Mouse (Mus musculus) heart, postnatal 36 days (tissue): ENCODE results near the gene Hoxa11. TPM values are rescaled to one million over a fixed set of nuclear protein-coding genes. Genes with fewer than 3 reads are reported as not detected.

ENCODE experiments used
- DNase-seq, 2 experiments: peaks; one replicate each; pipeline ENCODE4 v3.0.0; 2021 to 2022
- intact Hi-C: fragments of 180-260 bp; cut with DNase I; formaldehyde crosslinking; loops from one replicate; pipeline ENCODE4 v1.15.1; 2025
- total RNA-seq, 2 experiments: library from RNA; stranded (reverse); gene quantifications; 2 replicates each; pipeline ENCODE4 v1.2.3; 2021

The Hoxa11 gene
- total RNA-seq, 2 experiments from 2014 or later, result not detected

DNA sequence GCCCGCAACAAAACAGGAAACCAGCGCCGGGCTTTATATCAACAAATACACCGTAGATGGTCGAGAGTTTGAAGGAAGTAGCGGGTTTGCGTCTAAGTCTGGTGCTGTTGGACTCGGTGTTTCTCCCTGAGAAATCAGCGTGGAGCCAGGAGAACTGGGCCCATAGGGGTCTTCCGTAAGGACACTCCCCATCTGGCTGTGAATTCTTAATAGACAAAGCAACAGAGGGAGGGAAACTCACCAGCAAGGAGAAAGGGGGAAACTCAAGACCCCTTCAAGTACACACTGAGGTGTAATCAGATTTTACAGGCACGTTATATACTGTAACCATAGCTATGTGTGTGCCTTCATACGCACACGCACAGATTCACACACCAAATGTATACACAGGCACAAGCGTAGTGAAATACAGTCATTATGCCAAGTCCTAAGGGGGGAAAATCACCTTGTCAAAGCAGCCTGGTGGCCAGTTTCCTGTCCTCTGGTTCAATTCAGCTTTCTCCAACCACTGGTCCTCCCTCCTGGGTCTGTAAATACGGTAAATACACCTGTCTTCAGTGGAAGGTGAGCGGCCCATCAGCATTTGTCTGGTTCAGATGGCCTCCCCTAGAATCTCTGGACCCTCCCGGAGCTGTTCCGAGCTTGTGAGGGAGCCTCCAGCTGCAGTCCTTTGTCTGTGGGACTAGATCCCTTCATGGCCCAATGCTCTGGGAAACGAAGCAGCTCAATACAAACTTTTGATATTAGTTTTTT lies 20.5 kb upstream of the Hoxa11 start:
- no peak for DNase-seq
- intact Hi-C loops, result loop anchor here (5.0 kb wide), 1 partner anchor 46 kb away; the partner anchor contains the start of gene Evx1

DNA sequence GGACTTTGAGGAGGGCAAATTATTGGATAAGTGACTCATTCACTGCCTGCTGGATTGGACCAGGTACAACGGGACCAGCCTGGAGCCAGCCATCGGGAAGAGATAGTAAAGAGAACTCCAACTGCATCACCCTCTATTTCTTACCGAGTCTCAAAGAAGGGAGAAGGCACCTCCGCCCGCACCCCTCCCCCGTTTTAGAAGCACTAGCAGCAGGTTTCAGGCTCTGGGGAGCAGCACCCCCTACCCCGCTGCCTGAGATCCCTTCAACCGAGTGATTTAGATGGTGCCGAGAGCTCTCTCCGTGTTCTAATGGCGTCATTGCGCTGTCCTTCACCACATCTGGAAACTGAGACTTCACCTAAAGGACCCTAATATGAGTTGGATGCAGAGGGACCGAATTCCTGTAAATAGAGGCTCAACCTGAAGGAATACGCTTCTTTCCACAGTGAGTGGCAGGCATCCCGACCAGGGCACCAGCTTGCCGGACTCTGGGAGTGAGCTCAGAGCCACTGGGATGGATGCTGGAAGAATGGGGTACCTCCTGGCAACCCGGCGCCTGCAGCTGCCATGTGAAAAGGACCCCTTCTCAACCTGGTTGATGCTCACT lies 19.8 kb upstream of the Hoxa11 start:
- intact Hi-C loops, result loop anchor here (5.0 kb wide), 1 partner anchor 47 kb away; the partner anchor contains the start of gene Evx1
- no peak for DNase-seq

- intact Hi-C loops, result no loop called here
- DNase-seq, result no peak
These were observed 18.6 kb upstream of the Hoxa11 start for GRCm38 (mm10) chr6:52264106-52264790.

DNA sequence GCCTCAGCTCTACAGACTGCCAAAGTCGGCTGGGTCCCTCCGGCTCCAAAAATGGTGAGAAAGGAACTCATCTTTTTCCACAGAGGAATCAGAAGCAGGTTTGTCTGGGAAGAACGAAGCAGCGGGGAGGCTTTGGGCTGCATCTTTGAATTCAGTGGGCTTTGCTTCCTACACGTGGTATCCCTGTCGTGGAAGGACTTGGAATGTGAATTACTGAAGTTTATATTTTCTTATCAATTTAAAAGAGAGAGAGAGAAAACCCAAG lies 17.6 kb upstream of the Hoxa11 start:
- intact Hi-C loops, result no loop called here

DNA sequence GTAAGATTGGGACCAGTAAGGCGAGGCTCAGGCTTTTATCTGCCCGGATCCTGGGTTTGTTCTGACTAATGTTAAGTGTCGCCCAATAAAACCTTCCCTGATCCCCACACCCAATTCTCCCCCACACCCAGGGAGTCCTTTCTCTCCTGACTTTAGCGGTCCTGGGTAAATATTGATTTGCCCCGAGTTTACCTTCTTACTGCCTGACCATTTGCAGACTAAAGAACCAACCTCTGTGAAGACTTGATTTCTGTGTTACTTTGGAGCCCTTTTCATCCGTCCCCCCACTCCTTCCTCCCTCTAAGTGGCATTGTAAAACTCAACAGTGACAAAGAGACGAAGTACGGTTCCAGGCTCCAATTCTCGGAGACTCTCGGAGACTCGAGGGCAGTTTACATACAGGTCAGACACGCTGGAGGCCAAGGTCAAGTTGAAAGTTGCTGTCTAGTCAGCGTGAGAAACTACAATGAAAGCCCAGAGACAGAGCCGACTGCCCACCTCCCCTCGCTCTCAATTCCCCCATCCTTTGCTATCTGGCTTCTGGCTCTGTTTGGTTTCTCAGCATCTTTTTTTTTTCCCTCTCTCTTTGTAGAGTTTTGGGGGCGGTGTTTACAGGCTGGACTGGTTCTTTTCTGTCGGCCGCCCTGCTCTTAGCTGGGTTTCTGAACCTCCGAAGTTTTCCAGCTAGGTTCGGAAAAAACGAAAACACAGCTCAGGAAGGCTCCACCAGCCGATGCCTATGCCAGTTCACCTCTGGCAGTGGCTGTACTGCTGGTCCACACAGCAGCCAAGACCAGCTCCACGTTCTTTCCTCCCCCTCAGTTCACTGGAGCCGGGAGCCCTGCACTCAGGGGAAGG lies 17.1 kb upstream of the Hoxa11 start:
- intact Hi-C loops, result no loop called here
- DNase-seq, result peak in 1 of 2 experiments; percentile 29

More for the DNA sequence above, 17.6 kb upstream of the Hoxa11 start:
- no peak for DNase-seq

DNA sequence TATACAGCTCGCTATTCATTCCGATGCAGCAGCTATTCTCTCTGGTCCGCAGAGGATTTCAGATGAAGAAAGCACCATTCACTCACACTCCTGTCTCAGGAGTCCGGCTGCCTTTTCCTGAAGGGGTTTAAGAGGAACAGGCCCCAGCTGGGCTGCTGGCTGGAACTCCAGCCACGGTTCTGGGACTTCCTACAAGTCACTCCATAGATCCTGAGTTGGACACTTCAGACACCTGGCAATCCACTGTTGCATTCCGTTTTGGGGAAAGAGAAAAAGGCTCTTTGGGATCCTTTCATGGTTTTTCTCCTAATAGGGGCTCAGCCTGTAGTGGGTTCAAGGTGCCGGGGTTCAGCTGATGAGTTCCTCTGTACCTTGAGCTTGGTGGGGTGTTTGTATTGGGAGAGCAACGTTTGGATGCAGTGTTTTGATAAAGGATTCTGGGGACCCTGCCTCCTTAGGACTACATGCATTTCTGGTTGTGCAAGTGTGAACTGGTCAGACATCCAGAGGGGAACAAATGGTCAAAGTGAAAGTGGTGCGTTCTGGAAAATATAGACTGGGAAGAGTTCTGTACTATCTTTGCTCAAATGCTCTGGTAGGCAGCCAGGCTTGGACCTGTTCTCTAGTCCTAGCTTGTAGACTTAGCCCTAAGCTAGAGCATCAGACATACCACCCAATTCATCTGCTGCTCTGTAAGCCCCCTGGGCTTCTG lies 16.3 kb upstream of the Hoxa11 start:
- DNase-seq, result peak in 1 of 2 experiments; percentile 29
- intact Hi-C loops, result no loop called here

DNA sequence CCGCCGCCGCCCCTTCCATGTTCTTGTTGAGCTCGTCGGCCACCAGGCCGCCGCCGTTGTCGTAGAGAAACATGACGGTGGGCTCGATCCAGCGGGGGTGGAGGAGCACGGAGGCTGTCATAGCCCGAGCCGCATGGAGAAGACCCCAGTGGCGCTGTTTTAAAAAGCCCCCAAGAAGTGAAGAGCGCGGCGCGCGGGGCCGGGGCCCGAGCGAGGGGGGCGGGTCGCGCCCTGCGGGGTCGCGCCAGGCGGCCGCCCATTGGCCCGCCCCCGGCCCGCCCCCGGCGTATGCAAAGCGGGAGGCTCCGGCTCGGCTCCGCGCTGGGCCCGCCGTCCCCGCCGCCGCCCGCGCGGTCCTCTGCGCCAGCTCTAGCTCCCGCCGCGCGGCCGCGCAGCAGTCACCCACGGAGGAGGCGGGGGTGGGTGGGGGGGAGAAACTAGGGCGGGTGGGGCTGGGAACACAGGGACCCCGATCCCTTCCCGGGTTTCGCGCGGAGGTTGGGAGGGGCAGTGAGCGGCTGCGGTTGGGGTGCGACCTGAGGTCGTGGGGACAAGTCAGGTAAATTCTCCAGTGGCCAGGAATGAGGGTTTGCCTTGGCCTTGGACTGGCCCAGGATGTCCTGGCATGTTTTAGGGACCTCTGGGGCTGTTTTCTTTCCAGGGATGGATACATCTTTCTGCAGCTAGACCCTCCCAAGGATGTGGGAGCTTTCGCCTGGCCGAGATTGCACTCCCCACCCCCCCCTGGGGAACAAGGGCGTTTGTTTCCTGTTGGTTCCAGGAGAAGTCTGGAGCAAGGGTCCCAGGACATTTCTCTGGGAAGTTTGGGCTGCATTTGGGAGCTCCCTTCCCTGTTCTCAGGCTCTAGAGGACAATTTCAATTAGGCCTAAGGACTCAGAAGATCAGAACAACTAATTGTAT lies 15.3 kb upstream of the Hoxa11 start, which contains the start of gene Hoxa13:
TSS of gene Hoxa13 (minus strand) at position 227 of the 922 bp plus-strand sequence.
- no peak for DNase-seq
- intact Hi-C loops, result no loop called here

DNA sequence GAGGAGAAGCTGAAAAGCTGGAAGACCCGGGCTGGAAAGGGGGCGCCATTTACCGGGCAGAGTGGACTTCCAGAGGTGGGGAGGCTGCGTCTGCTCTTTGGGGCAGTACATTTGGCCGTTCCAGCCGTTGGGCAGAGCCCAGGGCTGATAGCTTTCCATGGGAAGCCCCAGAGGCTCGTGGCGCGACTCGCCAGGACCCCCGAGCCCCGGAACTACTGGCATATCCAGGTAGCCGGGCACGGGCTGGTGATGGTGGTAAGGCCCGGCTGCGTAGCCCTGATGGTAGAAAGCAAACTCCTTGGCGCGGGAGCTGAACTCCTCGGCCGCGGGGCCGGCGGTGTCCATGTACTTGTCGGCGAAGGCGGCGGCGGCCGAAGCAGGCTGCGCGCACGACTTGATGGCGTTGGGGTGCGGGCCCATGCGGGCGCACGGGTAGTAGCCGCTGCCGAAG lies 14.2 kb upstream of the Hoxa11 start:
- intact Hi-C loops, result loop anchor here (5.0 kb wide), 4 partner anchors 707 to 1083 kb away; no protein-coding TSS in a partner anchor
- peak in 1 of 2 experiments; percentile 37 for DNase-seq

- DNase-seq, result peak in 1 of 2 experiments; percentile 35
- intact Hi-C loops, result loop anchor here (5.0 kb wide), 4 partner anchors 708 to 1082 kb away; no protein-coding TSS in a partner anchor
These were observed 13.6 kb upstream of the Hoxa11 start for GRCm38 (mm10) chr6:52259081-52259790.

GRCm38 (mm10) chr6:52256956-52257355 lies 11.3 kb upstream of the Hoxa11 start:
- peak; percentile 84 to 92 for DNase-seq
- intact Hi-C loops, result loop anchor here (1.0 to 5.0 kb wide), 8 partner anchors 344 to 1080 kb away; no protein-coding TSS in a partner anchor

DNA sequence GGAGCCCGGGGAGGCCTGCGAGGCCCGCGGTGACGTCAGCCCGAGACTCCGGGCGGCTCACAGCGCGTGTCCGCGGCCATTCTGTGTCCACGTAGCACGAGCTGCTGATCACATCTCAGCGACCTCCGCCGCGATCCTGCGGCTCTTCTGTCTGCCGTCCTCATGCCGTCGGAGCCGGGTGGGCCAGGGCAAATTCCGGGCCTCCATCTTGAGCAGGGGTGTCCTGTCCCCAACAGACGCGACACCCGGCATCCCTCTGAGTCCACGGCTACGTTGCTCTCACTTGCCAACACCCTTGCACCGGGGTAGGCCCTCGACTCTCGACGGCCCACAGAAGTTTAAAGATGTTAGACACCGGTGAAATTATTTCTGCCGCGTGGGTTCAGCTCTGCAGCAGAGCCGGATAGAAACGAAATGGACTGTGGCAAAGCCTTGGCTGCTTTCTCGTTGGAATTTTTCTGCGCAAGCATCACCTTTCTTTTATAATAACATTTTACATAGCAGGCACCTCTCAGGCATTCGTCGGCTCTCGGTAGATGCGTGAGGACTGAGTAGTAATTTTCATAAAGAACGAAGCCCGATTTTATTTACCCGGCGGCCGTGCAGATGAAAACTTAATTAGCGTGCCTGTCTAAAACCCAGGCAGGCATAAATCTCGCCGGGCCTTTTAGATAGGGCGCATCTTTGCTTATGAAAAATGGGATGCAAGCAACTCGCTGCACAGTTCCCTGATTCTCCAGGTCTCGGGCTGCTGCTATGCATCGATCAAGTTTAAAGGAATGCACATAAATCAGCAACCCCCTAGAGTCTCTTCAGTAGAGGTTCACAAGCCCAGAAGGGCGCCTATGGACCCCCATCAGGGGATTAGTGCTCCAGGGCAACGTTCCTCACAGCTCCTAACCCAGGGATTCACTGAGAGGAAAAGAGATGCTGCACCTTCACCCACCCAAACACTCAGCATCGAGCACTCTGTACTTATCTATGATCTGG lies 8.2 kb upstream of the Hoxa11 start:
- intact Hi-C loops, result no loop called here
- peak in 1 of 2 experiments; percentile 54 for DNase-seq

GRCm38 (mm10) chr6:52252775-52253376 lies 7.3 kb upstream of the Hoxa11 start:
- no peak for DNase-seq
- intact Hi-C loops, result no loop called here

DNA sequence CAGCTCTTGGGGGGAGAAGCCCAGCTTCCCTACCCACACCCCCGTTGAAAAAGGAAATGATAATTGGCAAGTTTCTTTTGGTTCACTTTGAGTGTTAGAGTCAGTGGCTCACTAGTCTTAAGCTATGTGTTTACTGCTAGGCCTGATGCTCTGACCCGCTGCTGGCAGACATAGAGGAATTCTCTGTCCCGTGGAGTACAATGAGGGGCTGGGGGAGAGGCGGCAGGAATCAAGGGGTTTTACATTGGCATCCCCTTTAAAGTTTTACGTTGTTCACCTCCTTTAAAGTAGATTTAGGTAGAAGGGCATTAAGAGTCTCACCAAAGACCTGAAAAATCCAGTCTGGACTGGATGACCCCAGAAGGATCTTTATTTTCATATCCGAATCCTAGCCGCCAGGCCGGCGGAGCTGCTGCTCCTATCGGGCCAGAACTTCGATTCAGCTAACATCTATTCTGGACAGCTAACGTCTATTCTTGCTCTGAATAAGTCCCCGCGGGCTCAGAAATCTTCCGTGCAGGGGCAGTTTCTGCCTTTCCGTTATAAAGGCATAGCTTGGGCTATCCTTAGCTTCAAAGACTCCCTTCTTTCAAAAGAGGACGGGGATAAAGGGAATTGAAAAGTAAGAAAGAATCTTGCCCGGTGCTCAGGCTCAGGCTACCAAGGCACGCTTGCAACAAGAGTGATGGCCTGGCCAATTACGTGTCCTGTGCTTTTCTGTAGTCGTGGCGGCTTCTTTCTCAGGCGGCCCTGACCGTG lies 6.6 kb upstream of the Hoxa11 start:
- intact Hi-C loops, result no loop called here
- no peak for DNase-seq

DNA sequence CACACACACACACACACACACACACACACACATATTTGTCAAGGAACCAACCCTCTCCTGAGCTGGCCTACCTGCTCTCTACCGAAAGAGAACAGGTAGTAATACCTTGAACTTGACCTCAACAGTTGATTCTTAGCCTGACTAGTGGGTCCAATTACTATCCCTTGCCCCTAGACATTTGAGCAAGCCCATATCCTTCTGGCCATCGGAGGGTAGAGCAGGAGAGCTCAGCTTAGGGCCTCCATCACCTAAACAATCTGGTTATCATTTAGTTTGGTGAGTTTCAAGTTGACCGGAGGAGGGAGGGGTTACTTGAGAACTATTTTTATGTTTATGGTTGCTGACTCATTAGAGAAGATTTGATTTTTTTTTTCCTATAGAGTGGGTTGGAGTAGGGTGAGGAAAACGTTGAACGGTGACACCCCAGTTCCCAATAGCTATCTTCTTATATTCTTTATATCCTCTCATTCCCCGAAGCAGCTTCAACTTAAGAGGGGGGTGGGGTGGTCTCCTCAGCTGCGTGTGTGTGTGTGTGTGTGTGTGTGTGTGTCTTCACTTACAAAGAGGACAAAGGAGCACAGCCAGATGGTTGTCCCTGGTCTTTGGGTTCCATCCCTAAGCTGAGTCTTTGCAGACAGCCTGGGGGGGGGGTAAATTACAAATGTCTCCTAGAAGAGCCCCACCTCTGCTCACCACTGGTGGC lies 5.7 kb upstream of the Hoxa11 start:
- DNase-seq, result no peak
- intact Hi-C loops, result no loop called here

DNA sequence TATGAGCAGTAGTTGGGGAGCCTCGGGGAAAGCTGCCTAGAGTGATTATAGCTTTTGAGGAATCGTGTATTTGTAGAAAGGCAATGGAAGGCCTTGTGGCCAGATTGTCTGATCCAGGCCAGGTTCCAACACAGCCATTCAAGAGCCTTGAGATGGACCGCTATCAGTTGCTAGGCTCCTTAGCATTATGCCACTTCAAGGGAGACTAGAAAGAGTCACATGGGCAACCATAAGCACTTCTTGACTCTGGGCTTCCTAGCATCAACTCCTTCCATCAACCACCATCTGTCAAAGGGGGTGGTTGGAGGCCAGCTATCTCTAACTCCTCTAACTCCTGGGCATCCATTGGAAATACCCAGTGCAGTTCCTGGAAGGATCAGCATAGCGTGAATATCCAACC lies 4.2 kb upstream of the Hoxa11 start:
- DNase-seq, result no peak
- intact Hi-C loops, result loop anchor here (5.0 kb wide), 1 partner anchor 1068 kb away; no protein-coding TSS in a partner anchor
